Mouse (Mus musculus) gastrocnemius, postnatal 10 days (tissue): ENCODE results near the gene Ifnl2. TPM values are rescaled to one million over a fixed set of nuclear protein-coding genes. Genes with fewer than 3 reads are reported as not detected.
A peak's percentile ranks its signal among the peaks of the same experiment; 100 is the strongest.
"Not testable (repeated sequence)": the region's sequence is repeated elsewhere in the genome, so short reads cannot be mapped to it uniquely, and the experiment has no call there.

Experiments
- DNase-seq: peaks from one replicate; pipeline ENCODE4 v3.0.0; 2021; ENCODE audit warnings: mixed read lengths
- long read RNA-seq, 2 experiments: library from polyadenylated mRNA; stranded (forward); transcript quantifications; one replicate each; pipeline ENCODE4 v2.0.0; 2021
- total RNA-seq, 2 experiments: library from RNA; stranded (reverse); gene quantifications; 2 replicates each; pipeline ENCODE4 v1.2.3; 2021

The Ifnl2 gene
- total RNA-seq: not detected
- long read RNA-seq, experiment 1: 0 reads
- long read RNA-seq, experiment 2: 0 reads

GRCm38 (mm10) chr7:28510405-28510974 lies at the start of gene Ifnl2:
Gene Ifnl2 (minus strand): TSS chr7:28510455.
- DNase-seq: not testable (repeated sequence)

GRCm38 (mm10) chr7:28558486-28558885 lies 48.2 kb upstream of the Ifnl2 start:
- DNase-seq: peak; percentile 62

- no peak for DNase-seq
Observed at GRCm38 (mm10) chr7:28557708-28558107, 47.5 kb upstream of the Ifnl2 start.

- no peak for DNase-seq
Observed at GRCm38 (mm10) chr7:28557069-28557468, 46.8 kb upstream of the Ifnl2 start.

- no peak for DNase-seq
Observed at GRCm38 (mm10) chr7:28555939-28556535, 45.8 kb upstream of the Ifnl2 start.

- DNase-seq: no peak
Observed at GRCm38 (mm10) chr7:28553076-28553475, 42.8 kb upstream of the Ifnl2 start.

GRCm38 (mm10) chr7:28547628-28548027 lies 37.4 kb upstream of the Ifnl2 start:
- DNase-seq: no peak

- no peak for DNase-seq
Observed at GRCm38 (mm10) chr7:28547154-28547553, 36.9 kb upstream of the Ifnl2 start, which contains the start of gene Nccrp1. Gene Nccrp1 (minus strand): TSS chr7:28547254.

- no peak for DNase-seq
Observed at GRCm38 (mm10) chr7:28546649-28547048, 36.4 kb upstream of the Ifnl2 start.

- no peak for DNase-seq
Observed at GRCm38 (mm10) chr7:28545891-28546210, 35.6 kb upstream of the Ifnl2 start.

GRCm38 (mm10) chr7:28545048-28545890 lies 35.0 kb upstream of the Ifnl2 start:
- DNase-seq: no peak

- DNase-seq: no peak
Observed at GRCm38 (mm10) chr7:28544051-28544601, 33.9 kb upstream of the Ifnl2 start.

- DNase-seq: no peak
Observed at GRCm38 (mm10) chr7:28540526-28540925, 30.3 kb upstream of the Ifnl2 start, which contains the start of gene Sycn. Gene Sycn (plus strand): TSS chr7:28540885.

GRCm38 (mm10) chr7:28538886-28539285 lies 28.6 kb upstream of the Ifnl2 start:
- DNase-seq: not testable (repeated sequence)

- no peak for DNase-seq
Observed at GRCm38 (mm10) chr7:28532005-28532404, 21.8 kb upstream of the Ifnl2 start.

- DNase-seq: peak; percentile 87
Observed at GRCm38 (mm10) chr7:28527922-28528719, 17.9 kb upstream of the Ifnl2 start.

GRCm38 (mm10) chr7:28522536-28522935 lies 12.3 kb upstream of the Ifnl2 start, which contains the start of gene Ifnl3:
Gene Ifnl3 (plus strand): TSS chr7:28522836.
- DNase-seq: not testable (repeated sequence)

GRCm38 (mm10) chr7:28511441-28511840 lies 1.2 kb upstream of the Ifnl2 start:
- no peak for DNase-seq

- not testable (repeated sequence) for DNase-seq
Observed at GRCm38 (mm10) chr7:28509121-28509520, 1.1 kb downstream of the Ifnl2 start.

- no peak for DNase-seq
Observed at GRCm38 (mm10) chr7:28505585-28505984, 4.7 kb downstream of the Ifnl2 start.

- DNase-seq: no peak
Observed at GRCm38 (mm10) chr7:28495426-28495825, 14.8 kb downstream of the Ifnl2 start.

GRCm38 (mm10) chr7:28492310-28492709 lies 17.9 kb downstream of the Ifnl2 start:
- DNase-seq: no peak
